Mouse (Mus musculus) spleen, postnatal 36 days (tissue): Measurements from ENCODE around the gene 4930404H24Rik.
A peak's percentile ranks its signal among the peaks of the same experiment; 100 is the strongest.
"Not testable (repeated sequence)": the region's sequence is repeated elsewhere in the genome, so short reads cannot be mapped to it uniquely, and the experiment has no call there.

Experiments
- DNase-seq, 2 experiments: peaks; one replicate each; pipeline ENCODE4 v3.0.0; 2022; ENCODE audit warnings: low spot score in 2 of 2, mixed read lengths in 1 of 2

4930404H24Rik gene

DNA sequence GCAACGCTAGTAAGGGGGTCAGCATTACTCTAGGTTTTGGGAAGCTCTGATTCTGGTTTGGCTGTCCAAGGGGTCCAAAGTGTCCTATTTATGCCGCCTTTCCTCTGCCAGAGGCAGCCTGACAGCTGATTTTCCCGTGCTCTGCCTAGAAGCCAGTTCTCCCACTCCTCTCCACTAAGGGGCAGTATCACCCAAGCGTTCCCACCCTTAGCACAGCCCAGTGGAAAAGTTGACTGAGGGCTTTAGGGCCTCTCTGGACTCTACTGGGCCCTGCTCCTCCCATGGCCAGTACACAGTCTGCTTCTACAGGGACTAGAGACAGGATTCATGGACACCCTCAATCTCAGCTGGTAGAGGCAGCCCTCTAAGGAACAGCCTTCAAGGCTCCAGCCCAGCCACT is 14.0 kb upstream of the 4930404H24Rik start:
- DNase-seq, result peak; percentile 41 to 49

DNA sequence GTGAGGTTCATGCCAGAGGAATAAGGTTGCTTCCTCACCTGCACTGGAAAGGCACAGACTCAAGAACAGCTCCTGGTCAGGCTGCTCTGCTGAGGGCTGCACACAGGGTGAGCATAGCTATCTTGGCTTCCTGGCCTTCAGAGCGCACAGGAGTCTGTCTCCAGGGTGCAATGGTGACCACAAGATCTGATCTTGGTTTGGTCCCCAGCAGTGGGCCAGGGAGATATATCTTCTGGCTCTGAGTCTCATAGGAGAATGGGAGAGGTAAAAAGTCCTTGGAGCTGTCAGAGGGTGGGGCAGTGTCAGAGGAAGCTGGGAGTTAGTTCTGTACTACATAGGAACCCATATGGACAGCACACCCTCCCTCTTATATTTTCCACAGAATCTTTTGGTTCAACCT is 13.1 kb upstream of the 4930404H24Rik start:
- DNase-seq, result no peak

GRCm38 (mm10) chr2:153481108-153481860 is 11.3 kb upstream of the 4930404H24Rik start:
- DNase-seq, result no peak

DNA sequence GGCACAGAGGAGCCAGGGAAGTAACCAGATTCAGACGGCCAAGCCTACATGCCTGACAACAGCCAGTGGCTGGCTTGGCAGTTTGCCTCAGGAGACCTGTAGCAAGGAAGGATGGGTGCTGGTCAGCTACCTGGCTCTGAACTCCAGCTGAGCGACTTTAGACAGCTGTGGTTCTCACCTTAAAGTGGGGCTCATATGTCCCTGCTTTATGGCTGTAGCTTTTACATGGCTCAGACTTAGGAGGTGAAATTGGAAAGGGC is 10.8 kb upstream of the 4930404H24Rik start:
- DNase-seq, result no peak

GRCm38 (mm10) chr2:153483118-153483983 is 9.2 kb upstream of the 4930404H24Rik start:
- peak; percentile 63 to 64 for DNase-seq

DNA sequence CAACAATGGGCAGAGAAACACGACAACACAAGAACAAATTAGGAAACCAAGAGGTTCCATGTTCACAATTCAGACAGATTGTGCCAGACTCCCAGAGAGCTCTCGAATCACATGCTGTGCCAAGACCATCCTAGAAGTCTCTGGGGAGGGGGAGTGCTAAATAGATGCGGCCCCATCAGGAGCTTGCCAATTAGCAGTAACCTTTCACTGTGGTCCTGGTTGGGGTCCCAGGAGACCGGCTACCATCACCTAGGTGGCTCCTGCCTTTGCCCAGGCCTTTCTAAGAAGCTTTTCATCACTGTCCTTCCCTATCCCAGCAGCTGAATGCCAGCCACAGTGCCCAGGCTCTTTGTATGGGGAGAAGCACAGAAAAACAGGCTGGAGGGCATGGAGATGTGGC is 8.5 kb upstream of the 4930404H24Rik start:
- DNase-seq, result no peak

- no peak for DNase-seq
These were observed 2.5 kb upstream of the 4930404H24Rik start for GRCm38 (mm10) chr2:153490116-153490515.

DNA sequence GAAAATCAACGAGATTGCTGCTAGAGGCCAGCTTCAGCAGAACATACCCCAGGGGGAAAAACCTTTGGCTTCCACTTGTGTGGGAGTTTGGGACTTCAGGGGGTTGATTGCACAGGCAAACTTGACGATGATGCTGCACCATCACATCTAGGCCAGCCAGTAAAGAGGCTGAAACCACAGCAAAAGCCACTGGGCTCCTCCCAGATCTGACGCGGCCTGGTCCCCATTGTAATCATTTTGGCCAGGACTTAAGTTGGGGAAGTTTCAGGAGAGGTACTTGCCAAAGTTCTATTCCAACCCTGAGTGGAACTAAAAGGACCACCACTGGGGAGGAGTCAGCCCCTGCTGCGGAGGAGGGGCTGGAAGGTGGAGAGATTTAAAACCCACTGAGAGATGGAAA is 1.6 kb upstream of the 4930404H24Rik start:
- DNase-seq, result no peak

GRCm38 (mm10) chr2:153491512-153492178 is 945 bp upstream of the 4930404H24Rik start:
- DNase-seq, result no peak

GRCm38 (mm10) chr2:153492179-153492517 is 442 bp upstream of the 4930404H24Rik start:
- DNase-seq, result peak in 1 of 2 experiments; percentile 19

GRCm38 (mm10) chr2:153493393-153493731 is 772 bp downstream of the 4930404H24Rik start:
- no peak for DNase-seq

DNA sequence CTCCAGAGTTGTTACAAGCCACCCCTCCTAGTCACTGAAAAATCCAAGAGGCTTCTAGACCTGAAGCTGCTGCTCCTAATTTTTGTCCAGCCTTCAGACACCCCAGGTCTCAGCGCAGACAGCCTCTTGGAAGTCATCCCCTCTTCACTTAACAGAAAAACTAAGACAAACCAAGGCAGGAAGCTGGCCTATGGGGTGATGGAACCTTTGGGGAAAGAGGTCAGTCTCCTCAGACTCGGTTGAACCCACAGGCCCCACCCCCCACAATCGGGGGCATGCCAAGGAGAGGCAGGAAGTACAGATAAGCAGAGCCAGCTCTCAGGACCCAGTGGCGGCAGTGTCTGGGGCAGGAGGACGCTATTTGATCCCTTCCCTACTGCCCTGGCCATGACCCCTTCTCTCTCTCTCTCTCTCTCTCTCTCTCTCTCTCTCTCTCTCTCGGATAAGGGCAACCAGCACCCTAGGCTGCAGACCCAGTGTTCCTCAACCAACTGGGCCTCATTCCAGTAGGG is 1.2 kb downstream of the 4930404H24Rik start:
- peak; percentile 64 to 74 for DNase-seq

GRCm38 (mm10) chr2:153494293-153494811 is 1.8 kb downstream of the 4930404H24Rik start:
- DNase-seq, result peak in 1 of 2 experiments; percentile 39

- DNase-seq, result not testable (repeated sequence)
These were observed 2.8 kb downstream of the 4930404H24Rik start for GRCm38 (mm10) chr2:153495391-153495790.

GRCm38 (mm10) chr2:153495818-153496217 is 3.2 kb downstream of the 4930404H24Rik start:
- peak; percentile 47 to 57 for DNase-seq

- no peak for DNase-seq
These were observed 3.7 kb downstream of the 4930404H24Rik start for GRCm38 (mm10) chr2:153496301-153496700.

GRCm38 (mm10) chr2:153496898-153497297 is 4.3 kb downstream of the 4930404H24Rik start:
- DNase-seq, result no peak

GRCm38 (mm10) chr2:153499154-153499553 is 6.6 kb downstream of the 4930404H24Rik start:
- DNase-seq, result no peak

GRCm38 (mm10) chr2:153506385-153506784 is 13.8 kb downstream of the 4930404H24Rik start:
- no peak for DNase-seq

DNA sequence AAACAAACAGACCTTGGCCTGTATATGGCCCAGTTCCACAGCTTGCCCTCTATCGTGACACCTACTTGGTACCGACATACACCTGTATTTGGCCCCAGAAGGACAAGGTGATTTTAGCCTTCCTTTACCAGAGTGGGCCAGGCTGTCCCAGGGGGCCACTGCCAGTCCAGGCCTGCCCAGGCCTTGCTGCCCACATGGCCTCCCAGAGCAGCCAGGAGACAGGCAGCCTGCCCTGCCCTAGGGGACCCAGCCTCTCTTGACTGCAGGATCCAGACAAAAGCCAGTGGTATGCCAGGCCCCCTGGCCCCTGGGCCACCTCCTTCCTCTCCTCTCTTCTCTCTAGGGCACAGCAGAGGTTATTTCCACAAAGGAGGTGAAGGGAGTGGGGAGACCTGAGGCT is 15.4 kb downstream of the 4930404H24Rik start:
- no peak for DNase-seq

DNA sequence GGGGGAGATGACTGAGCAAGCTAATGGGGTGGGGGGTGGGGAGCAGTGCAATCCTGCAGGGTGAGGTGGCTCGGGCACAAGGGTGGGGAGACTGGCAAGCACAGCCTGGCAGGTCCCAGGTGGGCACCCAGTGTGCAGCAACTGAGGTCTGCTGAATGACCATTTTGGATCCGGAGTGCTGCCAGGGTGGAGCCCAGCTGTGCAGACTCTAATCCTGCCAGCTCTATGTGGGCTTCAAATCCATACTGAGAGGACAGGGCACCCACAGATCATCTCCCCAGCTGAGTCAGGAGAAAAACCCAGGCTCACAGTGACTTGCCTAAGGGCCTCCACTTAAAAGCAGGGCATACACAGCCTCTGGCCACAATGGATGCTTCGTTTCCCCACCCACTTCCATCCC is 15.8 kb downstream of the 4930404H24Rik start:
- DNase-seq, result no peak
